Mouse (Mus musculus): ENCODE measurements around the gene Cds1.
A peak's percentile ranks its signal among the peaks of the same experiment; 100 is the strongest.

Gene Cds1

GRCm38 (mm10) chr5:101779376-101779863 lies 14.5 kb downstream of the Cds1 start:
- no peak for DNase-seq

DNA sequence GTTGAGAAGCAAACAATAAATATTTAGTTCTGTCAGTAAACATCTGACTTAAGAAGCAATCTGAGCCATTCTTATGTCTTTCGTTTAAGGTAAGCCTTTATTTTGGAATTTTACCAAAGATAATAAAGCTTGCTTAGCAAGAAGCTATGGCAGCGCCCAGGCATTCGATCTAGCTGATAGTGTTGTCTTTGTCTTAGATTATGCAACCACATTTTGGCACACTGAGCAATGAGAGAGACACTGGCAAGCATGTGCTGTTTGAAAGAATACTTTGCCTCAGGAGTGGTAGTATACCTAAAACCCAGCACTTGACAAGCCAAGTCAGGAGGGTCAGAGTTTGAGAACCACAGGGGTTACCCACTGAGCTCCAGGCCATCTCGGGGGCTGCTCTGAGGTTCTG lies 16.0 kb downstream of the Cds1 start:
- DNase-seq: no peak

- DNase-seq: no peak
Measured at GRCm38 (mm10) chr5:101784328-101784727, 19.4 kb downstream of the Cds1 start.

DNA sequence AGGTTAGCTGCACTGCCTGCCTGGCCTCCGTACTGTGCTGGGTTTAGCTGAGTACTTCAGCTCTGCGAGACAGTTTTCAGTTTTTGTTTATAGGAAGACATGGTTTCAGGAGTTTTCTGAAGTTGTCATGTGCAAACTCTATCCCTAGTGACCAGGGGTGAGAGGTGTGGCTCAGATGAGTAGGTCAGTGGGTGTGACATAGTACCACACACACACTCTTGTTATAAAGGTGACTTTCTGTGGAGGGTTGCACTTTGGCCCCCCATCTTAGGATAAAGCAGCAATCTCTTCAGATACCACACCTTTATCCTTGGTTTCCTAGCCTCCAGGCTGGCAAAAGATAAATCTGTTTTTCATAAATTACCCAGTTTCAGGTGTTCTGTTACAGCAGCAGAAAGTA lies 19.9 kb downstream of the Cds1 start:
- DNase-seq: no peak

- no peak for DNase-seq
Measured at GRCm38 (mm10) chr5:101785921-101786614, 21.1 kb downstream of the Cds1 start.

GRCm38 (mm10) chr5:101789770-101790169 lies 24.8 kb downstream of the Cds1 start:
- DNase-seq: no peak

DNA sequence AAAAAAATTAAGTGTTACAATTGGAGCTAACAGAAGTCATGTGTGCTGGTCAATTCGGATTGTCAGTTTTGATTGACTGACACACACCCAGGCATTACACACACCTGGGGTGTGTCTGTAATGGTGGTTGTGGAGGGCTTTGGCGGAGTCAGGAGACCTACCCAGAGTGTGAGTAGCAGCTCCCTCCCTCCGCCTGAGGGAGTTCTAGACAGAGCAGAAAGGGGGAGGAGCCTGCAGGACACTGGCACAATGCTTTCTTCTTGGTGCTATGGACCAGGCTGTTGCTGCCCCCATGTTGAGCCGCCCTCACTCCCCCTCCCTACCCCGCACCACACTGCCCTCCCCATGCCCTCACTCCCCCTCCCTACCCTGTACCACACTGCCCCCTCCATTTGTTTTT lies 25.6 kb downstream of the Cds1 start:
- no peak for DNase-seq

- no peak for DNase-seq
Measured at GRCm38 (mm10) chr5:101792665-101793064, 27.7 kb downstream of the Cds1 start.

- DNase-seq: no peak
Measured at GRCm38 (mm10) chr5:101801891-101802290, 37.0 kb downstream of the Cds1 start.

DNA sequence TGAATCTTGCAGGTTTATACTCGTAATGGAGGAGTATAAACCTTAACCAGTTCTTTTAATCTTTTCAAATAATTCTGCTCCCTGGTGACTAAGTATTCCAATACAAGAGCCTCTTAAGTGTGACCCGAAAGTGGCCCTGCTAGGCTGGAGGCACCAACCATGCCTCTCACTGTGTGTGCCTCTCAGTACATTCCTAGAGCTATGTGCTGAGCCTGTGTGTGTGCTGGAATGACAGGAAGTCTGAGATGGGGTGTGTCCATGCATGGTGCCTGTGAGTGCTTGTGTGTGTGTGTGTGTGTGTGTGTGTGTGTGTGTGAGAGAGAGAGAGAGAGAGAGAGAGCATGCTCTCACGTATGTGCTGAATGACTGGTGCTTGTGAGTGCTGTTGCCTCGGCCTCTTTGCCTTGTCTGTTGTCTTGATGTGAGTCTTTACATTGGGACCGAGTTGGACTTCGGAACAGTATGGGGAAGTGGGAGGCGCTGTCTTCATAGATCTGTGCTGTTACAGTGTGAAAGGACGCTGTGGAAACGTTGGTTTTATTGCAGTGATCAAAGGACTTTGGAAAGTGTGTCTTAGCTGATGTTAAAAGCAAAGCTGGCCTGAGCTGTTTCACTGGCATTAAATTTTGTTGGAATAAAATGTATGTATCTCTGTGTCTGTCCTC lies 37.6 kb downstream of the Cds1 start:
- DNase-seq: no peak

DNA sequence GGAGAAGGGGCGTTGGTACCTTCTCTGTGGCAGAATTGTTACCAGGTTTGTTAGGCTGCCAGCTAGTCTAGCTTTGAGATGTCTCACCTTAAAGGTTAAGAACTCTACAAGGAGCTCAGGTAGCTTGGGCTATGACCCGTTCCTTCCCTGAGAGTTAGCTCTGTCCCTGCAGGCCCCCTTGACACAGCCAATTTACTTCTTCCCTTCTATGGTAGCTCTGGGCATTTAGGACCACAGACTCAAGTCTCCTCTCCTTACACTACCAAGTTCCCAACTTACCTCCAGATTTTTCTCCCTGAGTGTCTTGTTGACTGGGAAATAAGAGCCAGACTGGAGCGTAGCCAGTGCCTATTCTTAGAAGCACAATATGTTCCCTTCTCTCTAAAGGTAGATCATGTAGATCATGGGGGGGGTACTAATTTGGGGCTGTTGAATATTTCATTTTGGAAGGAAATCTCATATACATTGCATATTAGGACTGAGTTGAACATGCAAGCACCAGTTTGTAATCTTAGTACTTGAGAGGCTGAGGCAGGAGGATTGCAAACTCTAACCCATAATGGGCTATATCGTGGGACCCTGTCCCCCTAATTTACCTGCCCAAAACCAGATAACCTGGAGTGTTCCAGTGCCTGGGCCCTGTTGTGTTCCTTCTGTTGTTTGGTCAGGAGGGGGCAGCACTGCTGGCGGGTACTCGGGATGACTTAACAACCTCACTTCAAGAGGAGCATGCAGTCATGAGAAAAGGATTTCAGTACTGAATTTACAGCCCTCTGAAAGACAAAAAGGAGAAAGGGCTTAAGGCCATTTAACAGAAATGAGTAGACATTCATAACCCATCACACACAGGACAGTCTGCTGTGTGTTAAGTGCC lies 46.6 kb downstream of the Cds1 start:
- DNase-seq: no peak

GRCm38 (mm10) chr5:101816822-101817221 lies 51.9 kb downstream of the Cds1 start:
- DNase-seq: no peak

DNA sequence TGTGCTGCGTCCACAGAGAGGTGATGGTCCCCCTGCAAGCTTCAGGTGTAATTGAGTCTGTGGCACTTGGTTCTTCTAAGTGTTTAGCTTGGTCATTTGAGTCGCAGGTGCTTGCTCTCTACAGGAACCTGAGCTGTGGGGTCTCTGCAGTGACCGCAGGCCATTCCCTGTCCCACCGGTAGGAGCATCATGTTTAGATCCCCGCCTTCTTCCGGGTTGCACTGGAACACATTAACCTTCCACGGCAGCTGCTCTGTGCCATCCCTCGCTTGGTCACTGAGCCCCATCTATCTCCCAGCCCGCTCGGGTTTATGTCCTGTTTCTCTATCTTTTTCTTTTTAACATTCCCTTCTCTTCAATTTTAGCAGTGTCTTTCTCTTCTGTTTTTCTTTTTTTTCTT lies 54.3 kb downstream of the Cds1 start:
- no peak for DNase-seq

DNA sequence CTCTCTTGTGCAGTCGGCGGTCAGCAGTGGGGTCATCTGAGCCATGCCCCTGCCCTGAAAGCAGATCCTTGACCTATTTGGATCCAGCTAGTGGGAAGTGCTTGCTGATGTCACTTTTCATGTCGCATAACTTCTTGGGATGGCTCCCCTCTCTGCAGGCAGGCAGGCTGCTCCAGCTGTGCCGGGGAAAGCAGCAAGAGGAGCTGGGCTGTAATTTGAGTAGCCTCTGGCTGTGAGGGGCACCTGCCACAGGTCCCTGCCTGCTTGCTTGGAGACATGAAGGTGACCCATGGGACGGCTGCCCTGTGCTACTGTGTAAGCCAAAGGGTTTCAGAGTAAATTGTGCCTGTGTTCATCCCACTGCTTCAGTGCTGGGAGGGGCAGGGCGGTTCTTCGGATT lies 54.9 kb downstream of the Cds1 start:
- DNase-seq: no peak

DNA sequence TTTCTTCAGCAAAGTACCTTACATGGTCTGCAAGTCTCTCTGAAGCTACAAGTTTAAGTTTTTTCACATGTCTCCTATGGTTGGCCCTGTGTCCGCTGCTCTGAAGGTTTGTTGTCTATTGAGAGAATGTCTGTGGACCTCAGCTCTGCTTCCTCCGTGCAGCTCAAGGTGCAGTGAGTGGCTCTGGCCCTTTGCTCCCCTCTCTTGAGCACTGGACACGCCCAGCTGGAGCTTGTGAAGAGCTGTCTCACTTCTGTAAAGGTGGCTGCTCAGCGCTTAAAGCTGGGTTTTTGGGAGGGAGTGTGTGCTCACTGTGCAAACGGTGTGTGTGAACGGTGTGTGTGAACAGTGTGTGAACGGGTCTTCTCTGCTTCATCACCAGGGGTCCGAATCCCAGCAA lies 56.1 kb downstream of the Cds1 start:
- DNase-seq: peak; percentile 50

- DNase-seq: peak; percentile 61
Measured at GRCm38 (mm10) chr5:101821491-101822310, 56.8 kb downstream of the Cds1 start.

DNA sequence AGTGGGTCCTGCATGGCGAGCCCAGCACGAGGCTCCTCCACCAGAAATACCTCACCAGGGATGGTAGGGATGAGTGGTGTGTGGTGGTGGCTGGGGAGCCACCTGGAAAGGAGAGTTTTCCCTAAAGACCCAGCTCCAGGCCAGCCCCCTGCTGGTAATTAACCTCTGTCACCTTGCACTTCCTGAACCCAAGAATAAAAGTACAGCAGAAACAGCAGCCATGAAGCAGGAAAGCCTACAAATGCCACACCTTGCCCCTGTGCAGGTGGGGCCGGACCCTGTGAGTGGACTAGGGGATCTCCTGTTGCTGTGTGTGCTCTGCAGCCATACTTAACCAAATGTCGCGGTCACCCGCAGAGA lies 57.4 kb downstream of the Cds1 start:
- DNase-seq: no peak

DNA sequence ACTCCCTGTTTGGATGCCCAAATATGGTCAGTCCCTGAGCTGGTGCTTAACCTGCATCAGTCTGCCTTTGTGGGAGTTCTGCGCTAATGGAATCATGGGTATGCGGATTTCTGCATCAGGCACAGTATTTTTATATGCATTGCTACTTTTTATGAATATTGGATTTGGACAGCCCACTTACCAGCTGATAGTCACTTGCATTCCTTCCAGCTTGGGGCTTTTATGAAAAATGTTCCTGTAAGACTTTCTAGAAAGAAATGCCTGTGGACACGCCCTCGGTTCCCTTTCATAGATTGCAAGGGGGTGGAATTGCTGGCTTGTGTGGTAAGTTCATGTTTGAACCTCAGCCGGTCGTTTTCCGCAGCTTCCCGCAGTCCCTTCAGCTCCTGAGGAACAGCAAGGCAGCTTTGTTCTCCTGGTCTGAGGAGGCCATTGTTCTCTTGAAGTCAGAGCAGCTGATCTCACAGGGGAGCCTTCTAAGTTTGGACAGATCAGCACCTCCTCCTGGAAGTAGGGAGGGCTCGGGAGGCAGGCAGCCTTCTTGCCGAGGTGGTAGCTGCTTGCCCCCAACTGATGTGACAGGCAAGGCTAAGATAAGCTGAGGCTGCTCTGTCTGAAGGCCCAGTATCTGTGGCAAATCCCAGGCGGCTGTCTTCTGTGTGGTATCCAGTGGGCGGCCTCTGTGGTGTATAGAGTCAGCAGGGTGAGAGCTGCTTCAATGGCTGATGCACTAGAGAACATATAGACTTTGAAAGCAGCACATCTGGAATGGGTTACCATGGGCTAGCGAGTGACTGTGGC lies 60.4 kb downstream of the Cds1 start:
- no peak for DNase-seq

GRCm38 (mm10) chr5:101826531-101826970 lies 61.6 kb downstream of the Cds1 start:
- DNase-seq: peak; percentile 78

DNA sequence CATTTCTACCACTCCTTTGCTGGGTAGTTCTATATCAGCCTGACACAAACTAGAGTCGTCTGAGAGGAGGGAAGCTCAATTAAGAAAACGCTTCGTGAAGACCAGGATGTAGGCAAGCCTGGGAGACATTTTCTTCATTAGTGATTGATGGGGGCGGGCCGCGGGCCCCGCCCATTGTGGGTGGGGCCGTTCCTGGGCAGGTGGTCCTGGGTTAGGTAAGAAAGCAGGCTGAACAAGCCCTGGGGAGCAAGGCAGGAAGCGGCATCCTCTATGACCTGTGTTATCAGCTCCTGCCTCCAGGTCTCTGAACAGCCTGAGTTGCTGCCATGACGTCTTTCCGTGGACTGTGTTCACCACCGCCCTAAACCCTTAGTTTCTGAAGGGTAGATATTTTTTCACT lies 62.5 kb downstream of the Cds1 start:
- DNase-seq: no peak

- DNase-seq: no peak
Measured at GRCm38 (mm10) chr5:101828932-101829331, 64.0 kb downstream of the Cds1 start.

GRCm38 (mm10) chr5:101830180-101830579 lies 65.2 kb downstream of the Cds1 start:
- DNase-seq: no peak
